Mouse (Mus musculus) E14TG2a.4 (cell line): ENCODE measurements around the gene Nfic.

Experiments used
- H3K27me3 ChIP-seq: 2 replicates; pipeline ENCODE4 v1.6.1; 2014; ENCODE audit warnings: low read length, control low read depth; ENCODE audit not compliant: insufficient read depth
- H3K36me3 ChIP-seq: 2 replicates; pipeline ENCODE4 v1.6.1; 2014; ENCODE audit warnings: low read length, control low read depth; ENCODE audit not compliant: insufficient read depth
- H3K4me1 ChIP-seq: replicated peaks from 2 replicates; pipeline ENCODE4 v1.6.1; 2014; ENCODE audit warnings: low read depth, low read length, control low read depth
- H3K4me3 ChIP-seq: replicated peaks from 2 replicates; pipeline ENCODE4 v1.5.1; 2014; ENCODE audit warnings: mild to moderate bottlenecking, low read length
- H3K9me3 ChIP-seq: 2 replicates; pipeline ENCODE4 v1.6.1; 2014; ENCODE audit warnings: low read length, control low read depth
- CTCF ChIP-seq: conservative IDR thresholded peaks from 2 replicates; pipeline ENCODE4 v1.5.1; 2014; ENCODE audit warnings: low read length
- NANOG ChIP-seq: IDR thresholded peaks from 2 replicates; pipeline ENCODE4 v1.6.1; 2014; ENCODE audit warnings: borderline replicate concordance, low read length, mixed read lengths
- POU5F1 ChIP-seq: IDR thresholded peaks from 2 replicates; pipeline ENCODE4 v1.6.1; 2014; ENCODE audit warnings: low read length, borderline replicate concordance

Gene Nfic

GRCm38 (mm10) chr10:81358841-81359240, 96.6 kb downstream of the Nfic start:
- TF ChIP-seq CTCF (no peak), NANOG (no peak), POU5F1 (no peak)
- Histone ChIP-seq H3K36me3 (peaks cover 54% of the 10 kb centered on the region), H3K4me1 (peaks cover 94% of the 10 kb centered on the region), H3K27me3 (no peaks in the 10 kb centered on the region), H3K4me3 (peak overlapping the region; percentile 93), H3K9me3 (no peaks in the 10 kb centered on the region)

- H3K27me3 ChIP-seq = no peaks in the 10 kb centered on the region
- H3K9me3 ChIP-seq = no peaks in the 10 kb centered on the region
- peaks cover 48% of the 10 kb centered on the region for H3K36me3 ChIP-seq
- peak overlapping the region; percentile 93 for H3K4me3 ChIP-seq
- TF ChIP-seq CTCF (no peak), NANOG (no peak), POU5F1 (no peak)
- peaks cover 94% of the 10 kb centered on the region for H3K4me1 ChIP-seq
Measured at GRCm38 (mm10) chr10:81358209-81358608, 97.2 kb downstream of the Nfic start.

- H3K4me3 ChIP-seq = peak within 1 kb of the TSS; percentile 93
- peaks cover 38% of the 10 kb centered on the region for H3K36me3 ChIP-seq
- no peak for TF ChIP-seq NANOG
- no peak for TF ChIP-seq POU5F1
- no peak for TF ChIP-seq CTCF
- no peaks in the 10 kb centered on the region for H3K9me3 ChIP-seq
- peaks cover 94% of the 10 kb centered on the region for H3K4me1 ChIP-seq
- H3K27me3 ChIP-seq = no peaks in the 10 kb centered on the region
Measured at GRCm38 (mm10) chr10:81356991-81357844, 98.2 kb downstream of the Nfic start, which contains the start of gene Mfsd12. Gene Mfsd12, plus strand, starts transcription at chr10:81357491.

- Histone ChIP-seq H3K36me3 (peaks cover 31% of the 10 kb centered on the region), H3K4me3 (peak overlapping the region; percentile 93), H3K9me3 (no peaks in the 10 kb centered on the region), H3K27me3 (no peaks in the 10 kb centered on the region), H3K4me1 (peaks cover 94% of the 10 kb centered on the region)
- no peak for TF ChIP-seq CTCF
- no peak for TF ChIP-seq NANOG
- TF ChIP-seq POU5F1 = no peak
Measured at GRCm38 (mm10) chr10:81356352-81356990, 99.0 kb downstream of the Nfic start.

- Histone ChIP-seq H3K9me3 (no peaks in the 10 kb centered on the region), H3K36me3 (peaks cover 21% of the 10 kb centered on the region), H3K4me3 (peak overlapping the region; percentile 93; the same call in 1 of the 2 replicates), H3K27me3 (no peaks in the 10 kb centered on the region), H3K4me1 (peaks cover 91% of the 10 kb centered on the region)
- TF ChIP-seq CTCF = no peak
- TF ChIP-seq POU5F1 = no peak
- no peak for TF ChIP-seq NANOG
Measured at GRCm38 (mm10) chr10:81355533-81355932, 99.9 kb downstream of the Nfic start.

- Histone ChIP-seq H3K4me1 (peaks cover 85% of the 10 kb centered on the region), H3K9me3 (no peaks in the 10 kb centered on the region), H3K4me3 (peak overlapping the region; percentile 50), H3K27me3 (no peaks in the 10 kb centered on the region), H3K36me3 (peaks cover 15% of the 10 kb centered on the region)
- TF ChIP-seq POU5F1 (no peak), CTCF (no peak), NANOG (no peak)
Measured at GRCm38 (mm10) chr10:81354738-81355477, 100.5 kb downstream of the Nfic start.

- H3K4me3 ChIP-seq = peak overlapping the region; percentile 97
- TF ChIP-seq CTCF (no peak), POU5F1 (no peak), NANOG (no peak)
- peaks cover 90% of the 10 kb centered on the region for H3K4me1 ChIP-seq
- H3K27me3 ChIP-seq = no peaks in the 10 kb centered on the region
- peaks cover 18% of the 10 kb centered on the region for H3K36me3 ChIP-seq
- no peaks in the 10 kb centered on the region for H3K9me3 ChIP-seq
Measured at GRCm38 (mm10) chr10:81351678-81352291, 103.7 kb downstream of the Nfic start.
